Mouse (Mus musculus) liver, embryonic 11.5 days (tissue): ENCODE results near the gene Farp1. TPM values are rescaled to one million over a fixed set of nuclear protein-coding genes. Genes with fewer than 3 reads are reported as not detected.
A peak's percentile ranks its signal among the peaks of the same experiment; 100 is the strongest.
"Not testable (repeated sequence)": the region's sequence is repeated elsewhere in the genome, so short reads cannot be mapped to it uniquely, and the experiment has no call there.

Experiments used
- ATAC-seq: fragments of 200-750 bp; cut with Nextera tagmentation; replicated peaks from 2 replicates; pipeline ENCODE4 v1.8.0; 2017; ENCODE audit warnings: moderate number of reproducible peaks, mild to moderate bottlenecking, moderate TSS enrichment, moderate library complexity; ENCODE audit not compliant: low FRiP score
- DNase-seq: peaks from one replicate; pipeline ENCODE4 v3.0.0-alpha.2; 2017; ENCODE audit warnings: low spot score
- H3K27ac ChIP-seq: fragments of 300-500 bp; sonication (generic); 2 replicates; pipeline ENCODE4 v1.5.1; 2014; ENCODE audit warnings: mild to moderate bottlenecking, low read depth, low read length, control low read depth
- H3K27me3 ChIP-seq: fragments of 300-500 bp; sonication (generic); replicated peaks from 2 replicates; pipeline ENCODE4 v1.6.1; 2014; ENCODE audit warnings: low read length, mixed read lengths; ENCODE audit not compliant: control insufficient read depth, insufficient read depth
- H3K36me3 ChIP-seq: fragments of 300-500 bp; sonication (generic); 2 replicates; pipeline ENCODE4 v1.6.1; 2014; ENCODE audit warnings: mild to moderate bottlenecking, low read length, moderate library complexity, mixed read lengths; ENCODE audit not compliant: control insufficient read depth, insufficient read depth
- H3K4me1 ChIP-seq: fragments of 300-500 bp; sonication (generic); replicated peaks from 2 replicates; pipeline ENCODE4 v1.6.1; 2014; ENCODE audit warnings: low read length, mixed read lengths; ENCODE audit not compliant: control insufficient read depth, insufficient read depth
- H3K4me2 ChIP-seq: fragments of 300-500 bp; sonication (generic); 2 replicates; pipeline ENCODE4 v1.6.1; 2014; ENCODE audit warnings: mild to moderate bottlenecking, control low read depth, moderate library complexity
- H3K4me3 ChIP-seq: fragments of 300-500 bp; sonication (generic); 2 replicates; pipeline ENCODE4 v1.5.1; 2014; ENCODE audit warnings: low read depth, low read length, control low read depth
- H3K9ac ChIP-seq: fragments of 300-500 bp; sonication (generic); 2 replicates; pipeline ENCODE4 v1.6.1; 2014; ENCODE audit warnings: low read depth, low read length, control low read depth
- H3K9me3 ChIP-seq: fragments of 300-500 bp; sonication (generic); 2 replicates; pipeline ENCODE4 v1.6.1; 2016; ENCODE audit warnings: low read length, inconsistent platforms, mixed read lengths; ENCODE audit not compliant: control insufficient read depth
- WGBS: fragments of 180-500 bp; shearing (Covaris S2); extraction: QIAGEN DNeasy Blood & Tissue Kit; methylation state at CpG from one replicate; pipeline ENCODE4 v1.1.7; 2014; 5-methylcytosine and 5-hydroxymethylcytosine counted together
- polyA plus RNA-seq: library from polyadenylated mRNA; unstranded; fragments of >200 nt; fragmentation: Nextera tagmentation; extraction: Ambion mirVana; gene quantifications from 2 replicates; pipeline ENCODE4 v1.2.1, GENCODE M21; 2014

Farp1 gene
- polyA plus RNA-seq, 1 experiment from 2014 or later: 17.6 TPM

GRCm38 (mm10) chr14:121128858-121129800 is 94.1 kb downstream of the Farp1 start:
- no peak overlapping the region for H3K9ac ChIP-seq
- H3K27me3 ChIP-seq: no peaks in the 10 kb centered on the region
- H3K4me1 ChIP-seq: peaks cover 15% of the 10 kb centered on the region
- 67% methylated on average over 20 of the region's 20 CpGs for WGBS
- H3K36me3 ChIP-seq: no peaks in the 10 kb centered on the region; the same call in 1 of the 2 replicates
- H3K9me3 ChIP-seq: no peaks in the 10 kb centered on the region
- H3K4me2 ChIP-seq: no peak overlapping the region
- no peak overlapping the region for H3K27ac ChIP-seq
- DNase-seq (no peak), ATAC-seq (no peak)
- H3K4me3 ChIP-seq: no peak overlapping the region

- peaks cover 15% of the 10 kb centered on the region for H3K4me1 ChIP-seq
These were observed 95.4 kb downstream of the Farp1 start for GRCm38 (mm10) chr14:121130351-121130750.

GRCm38 (mm10) chr14:121134414-121134813 is 99.4 kb downstream of the Farp1 start:
- no peak for DNase-seq
- peaks cover 19% of the 10 kb centered on the region for H3K4me1 ChIP-seq
- 49% methylated on average over 3 of the region's 3 CpGs for WGBS

More at GRCm38 (mm10) chr14:121130351-121130750, 95.4 kb downstream of the Farp1 start:
- H3K9me3 ChIP-seq, H3K27ac ChIP-seq, H3K27me3 ChIP-seq, H3K4me2 ChIP-seq, DNase-seq, ATAC-seq, H3K4me3 ChIP-seq, H3K9ac ChIP-seq, H3K36me3 ChIP-seq: not testable (repeated sequence)
- WGBS: 80% methylated on average over 1 of the region's 1 CpGs

DNA sequence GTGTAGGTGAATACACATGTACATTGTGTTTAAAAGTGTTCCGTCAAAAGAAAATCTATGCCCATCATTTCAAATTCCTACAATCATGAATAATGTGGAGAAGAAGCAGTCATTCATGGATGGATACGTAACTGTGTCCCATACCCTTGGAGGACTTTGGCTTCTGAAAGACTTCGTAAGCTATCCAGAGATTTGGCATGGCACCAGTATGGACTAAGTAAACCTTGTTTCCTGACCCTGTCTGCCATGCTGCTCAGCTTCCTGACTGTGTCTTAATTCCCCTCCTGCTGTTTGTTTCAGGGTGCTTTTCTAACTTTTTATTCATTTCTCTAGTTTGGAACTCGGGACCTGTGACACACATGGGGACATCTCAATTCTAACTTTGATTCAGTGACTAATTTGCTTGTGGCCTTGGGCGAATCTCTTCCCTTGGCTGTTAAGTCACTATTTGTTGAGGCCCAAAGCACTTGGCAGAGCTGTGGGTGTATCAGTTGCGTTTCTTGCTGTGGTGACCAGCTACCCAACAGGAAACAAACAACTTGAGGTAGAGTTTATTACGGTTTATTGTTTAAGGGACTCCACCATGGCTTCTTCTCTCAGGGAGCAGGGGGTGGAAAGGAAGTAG is 108.9 kb downstream of the Farp1 start:
- no peak overlapping the region for H3K27ac ChIP-seq

More at GRCm38 (mm10) chr14:121134414-121134813, 99.4 kb downstream of the Farp1 start:
- no peak overlapping the region for H3K4me2 ChIP-seq
- no peak overlapping the region for H3K9ac ChIP-seq
- no peak for ATAC-seq
- H3K9me3 ChIP-seq: no peaks in the 10 kb centered on the region
- H3K27me3 ChIP-seq: no peaks in the 10 kb centered on the region
- H3K27ac ChIP-seq: no peak overlapping the region
- no peak overlapping the region for H3K4me3 ChIP-seq
- H3K36me3 ChIP-seq: no peaks in the 10 kb centered on the region

GRCm38 (mm10) chr14:121144496-121144895 is 109.5 kb downstream of the Farp1 start:
- no peak overlapping the region for H3K4me3 ChIP-seq
- H3K4me2 ChIP-seq: peak overlapping the region; percentile 49; the same call in 1 of the 2 replicates
- H3K36me3 ChIP-seq: no peaks in the 10 kb centered on the region
- no peak for ATAC-seq
- peaks cover 12% of the 10 kb centered on the region; the same call in 1 of the 2 replicates for H3K4me1 ChIP-seq
- no peak overlapping the region for H3K27ac ChIP-seq
- no peak for DNase-seq
- 56% methylated on average over 2 of the region's 2 CpGs for WGBS
- no peaks in the 10 kb centered on the region for H3K27me3 ChIP-seq
- H3K9ac ChIP-seq: no peak overlapping the region
- H3K9me3 ChIP-seq: no peaks in the 10 kb centered on the region

More for the DNA sequence above, 108.9 kb downstream of the Farp1 start:
- DNase-seq (no peak), ATAC-seq (no peak)
- H3K4me1 ChIP-seq: peaks cover 12% of the 10 kb centered on the region; the same call in 1 of the 2 replicates
- H3K4me3 ChIP-seq: no peak overlapping the region
- H3K9ac ChIP-seq: no peak overlapping the region
- H3K9me3 ChIP-seq: no peaks in the 10 kb centered on the region
- no peaks in the 10 kb centered on the region for H3K27me3 ChIP-seq
- H3K4me2 ChIP-seq: no peak overlapping the region
- 80% methylated on average over 7 of the region's 7 CpGs for WGBS
- H3K36me3 ChIP-seq: no peaks in the 10 kb centered on the region

GRCm38 (mm10) chr14:121145291-121145690 is 110.3 kb downstream of the Farp1 start:
- Histone ChIP-seq H3K36me3 (no peaks in the 10 kb centered on the region), H3K27ac (peak overlapping the region; percentile 73), H3K4me1 (peaks cover 9% of the 10 kb centered on the region; the same call in 1 of the 2 replicates), H3K27me3 (no peaks in the 10 kb centered on the region), H3K4me2 (peak overlapping the region; percentile 49), H3K4me3 (peak overlapping the region; percentile 18; the same call in 1 of the 2 replicates), H3K9me3 (no peaks in the 10 kb centered on the region), H3K9ac (0 out of 2 replicates have a peak overlapping the region, but pooled peaks have one; percentile 1)
- WGBS: 59% methylated on average over 3 of the region's 3 CpGs
- DNase-seq (no peak), ATAC-seq (peak; percentile 33; the same call in 1 of the 2 replicates)

DNA sequence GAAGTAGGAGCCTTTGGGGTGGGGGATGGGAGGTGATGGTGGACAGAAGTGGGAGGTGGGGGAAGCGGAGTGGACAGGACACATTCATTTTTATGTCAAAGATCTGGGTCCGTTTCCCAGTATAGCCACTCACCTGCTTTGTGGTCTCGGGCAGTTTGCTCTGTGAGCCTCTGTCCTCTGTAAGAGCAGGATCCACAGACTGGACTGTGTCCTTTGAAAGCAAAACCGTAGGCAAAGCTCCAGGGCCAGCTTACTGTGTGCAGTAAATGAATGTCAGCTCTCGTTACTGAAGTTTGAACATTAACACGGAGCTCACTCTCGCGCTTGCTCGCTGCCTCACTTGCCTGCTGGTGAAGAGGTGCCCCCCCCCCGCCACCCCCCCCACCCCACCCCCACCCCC is 110.7 kb downstream of the Farp1 start:
- Histone ChIP-seq H3K36me3 (no peaks in the 10 kb centered on the region), H3K27ac (peak overlapping the region; percentile 73), H3K9ac (0 out of 2 replicates have a peak overlapping the region, but pooled peaks have one; percentile 1), H3K4me1 (peaks cover 9% of the 10 kb centered on the region; the same call in 1 of the 2 replicates), H3K4me3 (peak overlapping the region; percentile 18; the same call in 1 of the 2 replicates), H3K27me3 (no peaks in the 10 kb centered on the region), H3K4me2 (peak overlapping the region; percentile 49), H3K9me3 (no peaks in the 10 kb centered on the region)
- ATAC-seq (peak; percentile 68), DNase-seq (no peak)
- WGBS: 22% methylated on average over 10 of the region's 10 CpGs

DNA sequence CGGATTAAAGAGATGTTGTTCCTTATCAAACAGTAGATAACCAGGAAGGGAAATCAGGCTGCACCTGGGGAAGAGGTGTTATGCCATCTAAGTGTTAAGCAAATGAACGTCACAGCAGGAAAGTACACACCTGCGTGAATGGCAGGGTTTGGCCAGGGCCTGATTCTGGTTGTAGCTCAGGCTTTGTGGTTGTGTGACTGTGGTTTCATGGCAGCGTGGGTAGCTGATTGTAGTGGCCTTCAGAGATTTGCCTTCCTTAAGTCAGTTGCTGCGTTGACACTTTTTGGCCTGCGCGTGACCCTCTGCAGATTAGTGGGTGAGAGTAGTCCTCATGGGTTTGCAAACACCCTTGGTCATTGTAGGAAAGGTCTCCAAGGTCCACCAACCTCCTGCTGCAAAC is 111.2 kb downstream of the Farp1 start:
- peaks cover 9% of the 10 kb centered on the region; the same call in 1 of the 2 replicates for H3K4me1 ChIP-seq
- WGBS: 29% methylated on average over 7 of the region's 7 CpGs
- H3K36me3 ChIP-seq: no peaks in the 10 kb centered on the region
- H3K9me3 ChIP-seq: no peaks in the 10 kb centered on the region
- no peak overlapping the region for H3K9ac ChIP-seq
- H3K27ac ChIP-seq: no peak overlapping the region
- no peak overlapping the region for H3K4me2 ChIP-seq
- no peak overlapping the region for H3K4me3 ChIP-seq
- DNase-seq (no peak), ATAC-seq (no peak)
- H3K27me3 ChIP-seq: no peaks in the 10 kb centered on the region
